Mouse (Mus musculus) limb, embryonic 15.5 days (tissue): Measurements from ENCODE around the gene Cutc. TPM values are rescaled to one million over a fixed set of nuclear protein-coding genes. Genes with fewer than 3 reads are reported as not detected.

Experiments
- ATAC-seq: fragments of 200-750 bp; cut with Nextera tagmentation; 2 replicates; pipeline ENCODE4 v1.8.0; 2017; ENCODE audit warnings: low read depth, moderate TSS enrichment; ENCODE audit not compliant: insufficient number of reproducible peaks, low FRiP score, low TSS enrichment
- H3K27ac ChIP-seq: fragments of 300-500 bp; sonication (generic); 2 replicates; pipeline ENCODE4 v1.5.1; 2015; ENCODE audit warnings: moderate library complexity, mild to moderate bottlenecking, inconsistent platforms
- H3K27me3 ChIP-seq: fragments of 300-500 bp; sonication (generic); 2 replicates; pipeline ENCODE4 v1.6.1; 2015; ENCODE audit warnings: inconsistent platforms
- H3K36me3 ChIP-seq: fragments of 300-500 bp; sonication (generic); 2 replicates; pipeline ENCODE4 v1.6.1; 2015; ENCODE audit warnings: inconsistent platforms
- H3K4me1 ChIP-seq: fragments of 300-500 bp; sonication (generic); 2 replicates; pipeline ENCODE4 v1.6.1; 2015; ENCODE audit warnings: inconsistent platforms
- H3K4me2 ChIP-seq: fragments of 300-500 bp; sonication (generic); 2 replicates; pipeline ENCODE4 v1.6.1; 2015; ENCODE audit warnings: mild to moderate bottlenecking, inconsistent platforms
- H3K4me3 ChIP-seq: fragments of 300-500 bp; sonication (generic); 2 replicates; pipeline ENCODE4 v1.5.1; 2015; ENCODE audit warnings: mild to moderate bottlenecking, inconsistent platforms
- H3K9ac ChIP-seq: fragments of 300-500 bp; sonication (generic); 2 replicates; pipeline ENCODE4 v1.6.1; 2015; ENCODE audit warnings: inconsistent platforms
- H3K9me3 ChIP-seq: fragments of 300-500 bp; sonication (generic); 2 replicates; pipeline ENCODE4 v1.6.1; 2016; ENCODE audit warnings: inconsistent platforms
- WGBS: fragments of 180-500 bp; shearing (Covaris S2); methylation state at CpG from one replicate; pipeline ENCODE4 v1.1.7; 2015; 5-methylcytosine and 5-hydroxymethylcytosine counted together
- polyA plus RNA-seq: library from polyadenylated mRNA; unstranded; fragments of >200 nt; fragmentation: Nextera tagmentation; extraction: Ambion mirVana; gene quantifications from 2 replicates; pipeline ENCODE4 v1.2.1, GENCODE M21; 2015

Gene Cutc
- polyA plus RNA-seq, 1 experiment from 2014 or later = 13.6 TPM

GRCm38 (mm10) chr19:43760504-43760903 lies 7.7 kb downstream of the Cutc start:
- H3K4me3 ChIP-seq = no peak overlapping the region
- no peak overlapping the region for H3K4me2 ChIP-seq
- no peaks in the 10 kb centered on the region for H3K36me3 ChIP-seq
- ATAC-seq = no peak
- WGBS = 25% methylated on average over 6 of the region's 6 CpGs
- no peaks in the 10 kb centered on the region for H3K27me3 ChIP-seq
- H3K9ac ChIP-seq = no peak overlapping the region
- no peaks in the 10 kb centered on the region for H3K4me1 ChIP-seq
- no peaks in the 10 kb centered on the region for H3K9me3 ChIP-seq
- H3K27ac ChIP-seq = no peak overlapping the region

GRCm38 (mm10) chr19:43761543-43762256 lies 8.9 kb downstream of the Cutc start:
- no peaks in the 10 kb centered on the region for H3K36me3 ChIP-seq
- no peaks in the 10 kb centered on the region for H3K4me1 ChIP-seq
- H3K9ac ChIP-seq = no peak overlapping the region
- no peak overlapping the region for H3K4me2 ChIP-seq
- no peak overlapping the region for H3K4me3 ChIP-seq
- no peaks in the 10 kb centered on the region for H3K27me3 ChIP-seq
- H3K9me3 ChIP-seq = no peaks in the 10 kb centered on the region
- no peak overlapping the region for H3K27ac ChIP-seq
- no peak for ATAC-seq

GRCm38 (mm10) chr19:43762410-43762809 lies 9.6 kb downstream of the Cutc start:
- H3K4me1 ChIP-seq = no peaks in the 10 kb centered on the region
- no peak overlapping the region for H3K9ac ChIP-seq
- H3K9me3 ChIP-seq = no peaks in the 10 kb centered on the region
- no peaks in the 10 kb centered on the region for H3K36me3 ChIP-seq
- H3K4me3 ChIP-seq = no peak overlapping the region
- no peak for ATAC-seq
- WGBS = 73% methylated on average over 2 of the region's 2 CpGs
- no peak overlapping the region for H3K27ac ChIP-seq
- H3K4me2 ChIP-seq = no peak overlapping the region
- H3K27me3 ChIP-seq = no peaks in the 10 kb centered on the region

- Histone ChIP-seq H3K4me2 (no peak overlapping the region), H3K9ac (no peak overlapping the region), H3K4me1 (no peaks in the 10 kb centered on the region), H3K27me3 (no peaks in the 10 kb centered on the region), H3K4me3 (no peak overlapping the region), H3K9me3 (no peaks in the 10 kb centered on the region), H3K36me3 (no peaks in the 10 kb centered on the region), H3K27ac (no peak overlapping the region)
- no peak for ATAC-seq
- 82% methylated on average over 5 of the region's 5 CpGs for WGBS
Measured at GRCm38 (mm10) chr19:43766451-43766850, 13.7 kb downstream of the Cutc start.

DNA sequence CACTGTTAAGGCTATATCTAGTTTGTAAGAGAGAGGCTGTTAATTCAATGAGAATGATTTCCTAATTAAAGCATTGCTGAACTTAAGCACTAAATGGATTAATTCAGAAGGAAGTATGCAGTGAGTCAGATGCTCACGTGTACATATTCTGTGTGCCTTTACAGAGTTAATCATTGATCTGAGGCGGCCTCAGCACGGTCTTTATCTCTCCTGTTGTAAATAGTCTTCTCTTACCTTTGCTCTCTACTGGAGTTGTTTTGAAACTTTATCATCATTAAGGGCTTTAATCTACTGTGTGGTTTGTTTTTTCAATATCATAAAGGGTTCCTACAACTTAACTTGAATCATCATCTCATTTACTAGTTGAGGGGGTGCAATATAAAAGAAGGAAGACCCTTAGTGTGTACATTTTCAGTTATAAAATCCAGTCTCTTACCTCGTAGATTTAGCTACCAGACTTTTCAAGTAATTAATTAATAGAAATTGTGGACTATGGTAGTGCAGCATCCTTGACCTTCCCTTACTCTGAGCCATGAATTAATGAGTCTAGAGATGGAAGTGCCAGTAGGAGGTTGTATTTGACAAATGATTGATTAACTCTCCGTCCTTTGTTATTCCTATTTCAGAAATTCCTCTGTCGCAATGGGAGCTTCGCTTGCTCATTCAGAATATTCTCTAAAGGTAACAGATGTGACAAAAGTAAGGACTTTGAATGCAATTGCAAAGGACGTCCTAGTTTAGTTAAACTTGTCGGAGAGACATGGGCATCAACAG lies 14.9 kb downstream of the Cutc start:
- 84% methylated on average over 9 of the region's 9 CpGs for WGBS
- no peak for ATAC-seq

DNA sequence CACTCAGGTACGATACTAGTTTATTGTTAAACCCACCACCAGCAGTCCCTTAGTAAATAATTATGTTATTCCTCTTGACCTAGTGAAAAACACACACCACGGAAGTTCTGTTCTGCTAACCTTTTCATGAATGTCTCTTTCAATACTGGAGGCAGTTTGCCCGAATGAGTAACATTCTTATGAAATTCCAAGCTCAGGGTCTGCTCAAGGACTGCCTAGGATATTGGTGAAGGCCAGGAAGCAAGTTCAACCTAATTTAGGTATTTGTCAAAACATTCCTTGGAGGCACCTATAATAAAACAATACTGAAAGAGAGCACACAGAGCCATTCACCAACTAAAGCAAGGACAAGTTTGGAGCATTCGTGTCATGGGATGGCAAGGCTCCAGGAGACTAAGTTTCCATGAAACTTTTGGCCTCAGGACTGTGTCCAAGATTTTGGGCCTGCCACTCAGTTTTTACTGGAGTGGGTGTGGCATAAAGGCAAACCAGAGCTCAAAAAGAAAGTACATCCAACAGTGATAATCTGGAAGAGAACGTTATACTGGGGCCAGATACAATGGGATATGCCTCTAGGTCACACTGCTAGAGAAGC lies 16.7 kb downstream of the Cutc start:
- Histone ChIP-seq H3K4me2 (no peak overlapping the region), H3K4me3 (no peak overlapping the region), H3K9ac (no peak overlapping the region), H3K36me3 (no peaks in the 10 kb centered on the region), H3K27ac (no peak overlapping the region), H3K9me3 (no peaks in the 10 kb centered on the region), H3K27me3 (no peaks in the 10 kb centered on the region), H3K4me1 (no peaks in the 10 kb centered on the region)
- WGBS = 67% methylated on average over 5 of the region's 5 CpGs
- no peak for ATAC-seq

More for the DNA sequence above, 14.9 kb downstream of the Cutc start:
- H3K36me3 ChIP-seq = no peaks in the 10 kb centered on the region
- no peaks in the 10 kb centered on the region for H3K27me3 ChIP-seq
- H3K4me3 ChIP-seq = no peak overlapping the region
- H3K4me1 ChIP-seq = no peaks in the 10 kb centered on the region
- no peaks in the 10 kb centered on the region for H3K9me3 ChIP-seq
- no peak overlapping the region for H3K4me2 ChIP-seq
- no peak overlapping the region for H3K27ac ChIP-seq
- H3K9ac ChIP-seq = no peak overlapping the region

GRCm38 (mm10) chr19:43770584-43770983 lies 17.8 kb downstream of the Cutc start:
- Histone ChIP-seq H3K27ac (no peak overlapping the region), H3K4me2 (no peak overlapping the region), H3K9me3 (no peaks in the 10 kb centered on the region), H3K4me1 (no peaks in the 10 kb centered on the region), H3K27me3 (no peaks in the 10 kb centered on the region), H3K9ac (no peak overlapping the region), H3K36me3 (no peaks in the 10 kb centered on the region), H3K4me3 (no peak overlapping the region)
- WGBS = 84% methylated on average over 4 of the region's 4 CpGs
- ATAC-seq = no peak

- Histone ChIP-seq H3K27ac (no peak overlapping the region), H3K27me3 (no peaks in the 10 kb centered on the region), H3K4me2 (no peak overlapping the region), H3K9me3 (no peaks in the 10 kb centered on the region), H3K9ac (no peak overlapping the region), H3K36me3 (no peaks in the 10 kb centered on the region), H3K4me3 (no peak overlapping the region), H3K4me1 (no peaks in the 10 kb centered on the region)
- no peak for ATAC-seq
- WGBS = 81% methylated on average over 5 of the region's 5 CpGs
Measured at GRCm38 (mm10) chr19:43771499-43771969, 18.7 kb downstream of the Cutc start.

DNA sequence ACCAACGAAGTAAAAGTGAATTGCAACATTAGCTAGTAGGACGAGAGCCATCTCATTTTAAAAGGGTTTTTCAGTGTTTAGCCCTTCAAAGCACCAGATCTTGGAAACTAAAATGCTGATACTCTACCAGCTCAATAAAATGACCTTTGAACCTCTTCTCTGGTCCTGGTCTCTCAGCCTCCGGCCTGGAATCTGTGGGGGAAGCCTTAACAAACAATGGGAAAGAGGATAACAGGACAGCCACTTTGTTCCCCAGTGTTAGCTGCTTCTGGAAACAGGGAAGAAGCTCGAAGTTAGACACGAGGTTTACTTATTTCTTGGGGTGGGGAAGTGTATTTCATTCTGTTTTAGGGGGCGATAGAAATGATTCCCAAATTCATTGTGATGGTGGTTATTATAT lies 19.5 kb downstream of the Cutc start:
- H3K36me3 ChIP-seq = no peaks in the 10 kb centered on the region
- H3K27ac ChIP-seq = no peak overlapping the region
- no peak overlapping the region for H3K4me3 ChIP-seq
- no peaks in the 10 kb centered on the region for H3K4me1 ChIP-seq
- no peak overlapping the region for H3K4me2 ChIP-seq
- no peaks in the 10 kb centered on the region for H3K9me3 ChIP-seq
- ATAC-seq = no peak
- H3K9ac ChIP-seq = no peak overlapping the region
- WGBS = 76% methylated on average over 6 of the region's 6 CpGs
- no peaks in the 10 kb centered on the region for H3K27me3 ChIP-seq

DNA sequence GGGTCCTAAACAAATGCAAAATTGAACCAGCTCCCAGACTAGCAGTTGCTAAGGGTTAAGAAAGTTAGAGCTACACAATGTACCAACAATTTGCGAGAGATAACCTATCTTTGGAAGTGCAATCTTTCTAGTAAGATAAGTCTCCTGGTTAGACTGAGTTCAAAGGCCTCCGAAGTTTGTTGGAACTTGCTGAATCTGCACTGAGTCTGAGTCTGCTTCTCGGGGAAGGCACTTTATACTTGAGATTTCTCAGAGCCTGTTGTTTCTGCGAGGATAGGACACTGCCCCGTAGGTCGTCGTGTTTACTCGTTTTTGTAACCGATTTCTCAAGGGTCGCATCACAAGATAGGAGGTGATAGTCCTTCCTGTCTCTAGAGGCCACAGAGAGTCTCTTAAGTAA lies 22.6 kb downstream of the Cutc start:
- Histone ChIP-seq H3K27ac (no peak overlapping the region), H3K9me3 (no peaks in the 10 kb centered on the region), H3K36me3 (no peaks in the 10 kb centered on the region), H3K9ac (no peak overlapping the region), H3K27me3 (no peaks in the 10 kb centered on the region), H3K4me1 (no peaks in the 10 kb centered on the region), H3K4me3 (no peak overlapping the region), H3K4me2 (no peak overlapping the region)
- ATAC-seq = no peak
- 79% methylated on average over 10 of the region's 10 CpGs for WGBS

- H3K27me3 ChIP-seq = no peaks in the 10 kb centered on the region
- H3K27ac ChIP-seq = no peak overlapping the region
- no peak overlapping the region for H3K9ac ChIP-seq
- no peaks in the 10 kb centered on the region for H3K9me3 ChIP-seq
- no peaks in the 10 kb centered on the region for H3K4me1 ChIP-seq
- WGBS = 74% methylated on average over 4 of the region's 4 CpGs
- no peak overlapping the region for H3K4me2 ChIP-seq
- ATAC-seq = no peak
- H3K4me3 ChIP-seq = no peak overlapping the region
- H3K36me3 ChIP-seq = no peaks in the 10 kb centered on the region
Measured at GRCm38 (mm10) chr19:43776561-43776960, 23.8 kb downstream of the Cutc start.

DNA sequence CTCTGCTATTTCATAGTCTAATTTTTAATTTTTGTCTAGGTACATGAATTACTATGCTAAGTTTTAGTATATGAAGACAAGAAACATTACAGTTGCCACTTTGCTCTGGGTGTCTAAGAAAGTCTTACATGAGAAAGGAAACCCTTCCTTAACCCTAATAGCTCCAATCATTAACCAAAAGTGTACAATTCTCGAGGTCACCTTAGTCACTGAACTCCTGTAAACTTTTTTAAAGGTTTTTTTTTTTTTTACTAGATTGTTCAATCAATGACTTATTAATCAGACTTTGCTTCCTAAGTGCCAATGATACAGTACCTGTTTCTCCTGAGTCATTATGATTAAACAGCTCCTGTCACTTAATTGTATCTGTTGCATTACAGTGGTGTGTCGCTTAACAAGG lies 24.5 kb downstream of the Cutc start:
- 59% methylated on average over 2 of the region's 2 CpGs for WGBS
- H3K27me3 ChIP-seq = no peaks in the 10 kb centered on the region
- H3K9ac ChIP-seq = no peak overlapping the region
- no peak overlapping the region for H3K4me3 ChIP-seq
- H3K4me2 ChIP-seq = no peak overlapping the region
- H3K4me1 ChIP-seq = no peaks in the 10 kb centered on the region
- no peaks in the 10 kb centered on the region for H3K9me3 ChIP-seq
- no peak for ATAC-seq
- no peaks in the 10 kb centered on the region for H3K36me3 ChIP-seq
- no peak overlapping the region for H3K27ac ChIP-seq
